Mouse (Mus musculus): ENCODE data around the gene Acap2.

- TF ChIP-seq CTCF (IDR thresholded peaks at IDR 0.05; ENCODE audit: low read depth) (no peak), EP300 (IDR thresholded peaks at IDR 0.05; ENCODE audit: low read depth) (no peak)
Observed at GRCm38 (mm10) chr16:31211503-31211902, 10.5 kb upstream of the Acap2 start.

Data from heart, postnatal 0 days (tissue).